Mouse (Mus musculus) v-Abl transformed pro-B cells (cell line): ENCODE data around the gene Tdrd9.
"Not testable (repeated sequence)": the region's sequence is repeated elsewhere in the genome, so short reads cannot be mapped to it uniquely, and the experiment has no call there.

ENCODE experiments used
- in situ Hi-C, 2 experiments: fragments of 400-800 bp; cut with MboI; formaldehyde crosslinking; loops; one replicate each; pipeline ENCODE4 v1.15.1; 2025; ENCODE audit not compliant: unreplicated experiment in 2 of 2

Tdrd9 gene

GRCm38 (mm10) chr12:111971231-111971686, at the start of gene Tdrd9:
Gene Tdrd9, plus strand, starts transcription at chr12:111971559.
- in situ Hi-C loops: loop anchor here in 1 of 2 experiments (25.0 kb wide), 1 partner anchor 1084 kb away; the partner anchor contains the start of genes Cinp and Tecpr2

- in situ Hi-C loops: no loop called here
Observed at GRCm38 (mm10) chr12:111923117-111923516, 48.2 kb upstream of the Tdrd9 start.

GRCm38 (mm10) chr12:111927338-111927737, 44.0 kb upstream of the Tdrd9 start:
- in situ Hi-C loops: no loop called here

GRCm38 (mm10) chr12:111928411-111928966, 42.9 kb upstream of the Tdrd9 start:
- in situ Hi-C loops: no loop called here

GRCm38 (mm10) chr12:111931411-111932025, 39.8 kb upstream of the Tdrd9 start:
- in situ Hi-C loops: no loop called here

GRCm38 (mm10) chr12:111932513-111932912, 38.8 kb upstream of the Tdrd9 start:
- in situ Hi-C loops: no loop called here

- in situ Hi-C loops: no loop called here
Observed at GRCm38 (mm10) chr12:111933032-111933704, 38.2 kb upstream of the Tdrd9 start.

- in situ Hi-C loops: no loop called here
Observed at GRCm38 (mm10) chr12:111933971-111934370, 37.4 kb upstream of the Tdrd9 start.

- in situ Hi-C loops: no loop called here
Observed at GRCm38 (mm10) chr12:111936706-111937550, 34.4 kb upstream of the Tdrd9 start.

GRCm38 (mm10) chr12:111938623-111939177, 32.7 kb upstream of the Tdrd9 start:
- in situ Hi-C loops: no loop called here

- in situ Hi-C loops: no loop called here
Observed at GRCm38 (mm10) chr12:111943421-111944064, 27.8 kb upstream of the Tdrd9 start.

- in situ Hi-C loops: not testable (repeated sequence)
Observed at GRCm38 (mm10) chr12:111944065-111944987, 27.0 kb upstream of the Tdrd9 start.

- in situ Hi-C loops: no loop called here
Observed at GRCm38 (mm10) chr12:111945115-111945514, 26.2 kb upstream of the Tdrd9 start.

- in situ Hi-C loops: not testable (repeated sequence)
Observed at GRCm38 (mm10) chr12:111945765-111946655, 25.3 kb upstream of the Tdrd9 start.

GRCm38 (mm10) chr12:111946716-111947115, 24.6 kb upstream of the Tdrd9 start:
- in situ Hi-C loops: no loop called here

GRCm38 (mm10) chr12:111950486-111950885, 20.9 kb upstream of the Tdrd9 start:
- in situ Hi-C loops: loop anchor here (5.0 to 25.0 kb wide), 7 partner anchors 42 to 1063 kb away; partner anchors contain the start of genes Cinp (in 1 of the 2) and Tecpr2 (in 1 of the 2)

- in situ Hi-C loops: loop anchor here (5.0 to 25.0 kb wide), 7 partner anchors 41 to 1064 kb away; partner anchors contain the start of genes Cinp (in 1 of the 2) and Tecpr2 (in 1 of the 2)
Observed at GRCm38 (mm10) chr12:111951701-111952100, 19.7 kb upstream of the Tdrd9 start.

- in situ Hi-C loops: loop anchor here in 1 of 2 experiments (25.0 kb wide), 1 partner anchor 1069 kb away; the partner anchor contains the start of genes Cinp and Tecpr2
Observed at GRCm38 (mm10) chr12:111956173-111956572, 15.2 kb upstream of the Tdrd9 start.
